Mouse (Mus musculus) frontal cortex, adult (tissue): Measurements from ENCODE around the gene Abca17.

ENCODE experiments used
- ATAC-seq: cut with Nextera tagmentation; 2 replicates; pipeline ENCODE4 v1.9.2; 2017; ENCODE audit warnings: mild to moderate bottlenecking, moderate library complexity, mixed read lengths; ENCODE audit not compliant: low TSS enrichment

Abca17 gene

GRCm38 (mm10) chr17:24350926-24351759, at the start of gene Abca17:
Abca17 (minus strand) TSS chr17:24351068.
- peak; percentile 23; the same call in 1 of the 2 replicates for ATAC-seq

DNA sequence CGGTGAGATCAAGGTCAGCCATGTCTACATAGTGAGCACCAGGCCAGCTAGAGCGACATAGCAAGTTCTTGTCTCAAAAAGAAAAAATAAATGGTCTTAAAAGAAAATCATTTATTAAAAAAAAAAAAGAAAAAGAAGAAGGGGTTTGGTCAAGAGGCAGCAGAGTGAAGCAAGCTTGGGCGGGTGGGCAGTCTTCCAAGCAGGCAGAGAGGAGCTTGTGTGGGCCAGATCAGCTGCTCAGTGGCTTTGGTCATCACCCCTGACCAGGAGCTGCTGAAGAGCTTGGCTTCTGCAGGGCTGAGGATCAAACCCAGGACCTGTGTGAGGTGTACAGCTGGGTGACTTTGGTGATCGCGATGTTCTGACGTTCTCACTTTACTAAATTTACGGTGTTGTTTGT, 43.6 kb upstream of the Abca17 start:
- no peak for ATAC-seq

GRCm38 (mm10) chr17:24393527-24393926, 42.7 kb upstream of the Abca17 start:
- ATAC-seq: no peak

- no peak for ATAC-seq
These were observed 40.3 kb upstream of the Abca17 start for GRCm38 (mm10) chr17:24391149-24391548.

GRCm38 (mm10) chr17:24389865-24390264, 39.0 kb upstream of the Abca17 start:
- ATAC-seq: no peak; the same call in 1 of the 2 replicates

GRCm38 (mm10) chr17:24388711-24389110, 37.8 kb upstream of the Abca17 start:
- no peak for ATAC-seq

DNA sequence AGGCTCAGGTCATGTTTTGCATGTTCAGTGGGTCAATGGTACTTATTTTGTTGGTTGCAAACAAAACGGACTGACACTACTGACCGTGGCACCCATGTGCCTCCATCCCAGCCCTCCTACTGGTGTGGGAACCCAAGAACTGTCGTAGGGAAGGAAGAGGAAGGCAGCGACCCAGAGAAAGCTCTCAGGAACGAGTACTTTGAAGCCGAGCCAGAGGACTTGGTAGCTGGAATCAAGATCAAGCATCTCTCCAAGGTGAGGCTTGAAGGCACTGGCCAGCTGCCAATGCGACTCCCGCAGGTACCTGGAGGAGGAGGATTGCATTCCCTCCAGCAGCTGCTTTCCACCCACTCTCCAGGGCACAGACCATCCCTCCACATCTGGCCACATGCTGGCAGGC, 32.9 kb upstream of the Abca17 start:
- ATAC-seq: no peak

GRCm38 (mm10) chr17:24378496-24378895, 27.6 kb upstream of the Abca17 start:
- ATAC-seq: no peak

- no peak for ATAC-seq
These were observed 25.0 kb upstream of the Abca17 start for GRCm38 (mm10) chr17:24375886-24376285.

DNA sequence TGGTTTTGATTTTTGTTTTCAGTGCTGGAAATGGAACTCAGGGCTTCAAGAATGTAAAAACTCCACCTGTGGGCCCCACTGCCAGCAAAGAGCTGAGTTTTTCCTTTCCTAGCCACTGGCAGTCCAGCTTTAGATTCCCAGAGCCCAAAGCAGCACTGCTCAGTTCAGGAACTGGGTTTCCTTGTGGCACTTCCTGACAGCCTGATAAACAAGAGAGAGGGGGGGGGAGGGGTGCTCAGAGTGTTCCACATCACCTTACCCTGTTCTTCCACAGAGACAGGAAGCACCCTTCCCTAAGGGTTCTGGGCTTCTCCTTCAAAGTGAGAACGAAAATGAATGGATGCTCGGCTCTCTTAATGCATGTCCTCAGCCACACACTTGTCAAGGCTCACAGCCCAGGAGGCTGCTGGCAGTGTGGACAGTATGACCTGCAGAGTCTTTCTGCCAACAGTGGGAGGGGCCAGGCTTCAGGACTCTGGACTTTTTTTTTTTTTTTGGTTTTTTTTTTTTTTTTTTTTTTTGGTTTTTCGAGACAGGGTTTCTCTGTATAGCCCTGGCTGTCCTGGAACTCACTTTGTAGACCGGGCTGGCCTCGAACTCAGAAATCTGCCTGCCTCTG, 24.3 kb upstream of the Abca17 start:
- ATAC-seq: no peak

DNA sequence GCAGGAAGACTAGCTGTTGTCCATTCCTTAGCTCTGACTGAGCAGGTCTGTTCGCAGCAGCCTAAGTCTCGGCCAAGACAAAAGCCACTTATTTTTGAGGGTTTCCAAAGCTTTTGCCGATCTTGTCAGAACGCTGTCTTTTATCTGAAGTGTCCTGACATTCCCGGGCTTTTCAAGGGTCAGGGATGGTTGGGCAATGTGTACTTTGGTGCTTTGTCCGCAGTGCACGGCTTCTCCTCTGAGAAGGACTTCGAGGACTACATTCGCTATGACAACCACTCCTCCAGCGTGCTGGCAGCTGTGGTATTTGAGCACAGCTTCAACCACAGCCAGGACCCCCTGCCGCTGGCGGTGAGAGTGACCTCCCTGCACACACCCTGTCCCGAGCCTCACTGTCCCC, 15.0 kb upstream of the Abca17 start:
- no peak for ATAC-seq

GRCm38 (mm10) chr17:24364461-24364860, 13.6 kb upstream of the Abca17 start:
- no peak for ATAC-seq

DNA sequence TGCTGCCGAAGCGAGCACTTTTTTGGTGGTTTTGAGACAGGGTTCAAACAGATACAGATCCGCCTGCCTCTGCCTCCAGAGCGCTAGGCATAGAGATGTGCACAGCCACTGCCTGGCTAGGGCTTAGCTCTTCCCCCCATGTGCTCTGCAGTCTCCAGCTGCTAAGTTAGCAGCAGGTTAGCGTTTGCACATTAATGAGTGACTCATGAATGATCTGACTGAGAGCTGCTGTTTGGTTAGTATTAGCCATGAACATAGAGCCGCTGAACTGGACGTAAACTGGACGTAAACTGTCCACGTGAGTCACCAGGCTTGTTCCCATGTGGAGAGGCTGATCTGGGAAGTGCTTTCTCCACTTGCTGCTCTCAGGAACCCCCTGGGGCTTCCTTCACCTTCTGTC, 11.7 kb upstream of the Abca17 start:
- ATAC-seq: no peak

DNA sequence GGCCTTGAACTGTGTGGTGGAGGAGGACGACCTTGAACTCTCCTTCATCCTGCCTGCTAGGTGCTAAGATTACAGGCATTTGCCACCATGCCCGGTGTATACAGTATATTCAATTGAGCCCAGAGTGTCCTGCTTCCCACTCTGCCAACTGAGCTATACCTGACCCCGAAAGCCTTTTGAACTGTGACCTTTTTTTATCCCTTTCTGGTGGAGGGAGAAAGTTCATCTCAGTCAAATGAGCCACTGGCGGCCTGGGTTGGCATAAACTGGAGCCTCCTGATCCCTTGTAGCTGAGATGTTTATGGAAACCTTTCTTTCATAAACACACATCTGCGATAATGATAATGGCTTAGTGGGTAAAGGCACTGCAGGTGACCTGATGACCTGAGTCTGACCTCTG, 10.4 kb upstream of the Abca17 start:
- no peak for ATAC-seq

DNA sequence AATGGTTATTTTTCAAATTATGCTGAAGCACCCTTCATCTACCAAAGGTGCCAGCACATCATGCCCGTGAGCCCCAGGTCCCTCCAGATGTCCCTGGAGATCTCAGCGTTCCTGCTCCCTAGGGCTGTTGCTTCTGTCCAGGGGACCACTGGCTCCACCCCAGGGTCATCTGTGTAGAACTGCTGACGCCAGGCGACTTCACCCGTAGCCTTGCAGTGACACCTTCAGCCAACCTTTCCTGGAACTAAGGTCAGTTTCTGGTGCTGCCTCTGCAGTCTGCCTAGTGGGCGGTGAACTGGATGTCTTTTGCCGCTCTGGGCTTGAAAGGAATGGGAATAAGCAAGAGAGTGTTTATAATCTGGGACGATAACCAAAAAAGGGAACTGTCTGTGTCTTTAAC, 10.0 kb upstream of the Abca17 start:
- no peak for ATAC-seq

DNA sequence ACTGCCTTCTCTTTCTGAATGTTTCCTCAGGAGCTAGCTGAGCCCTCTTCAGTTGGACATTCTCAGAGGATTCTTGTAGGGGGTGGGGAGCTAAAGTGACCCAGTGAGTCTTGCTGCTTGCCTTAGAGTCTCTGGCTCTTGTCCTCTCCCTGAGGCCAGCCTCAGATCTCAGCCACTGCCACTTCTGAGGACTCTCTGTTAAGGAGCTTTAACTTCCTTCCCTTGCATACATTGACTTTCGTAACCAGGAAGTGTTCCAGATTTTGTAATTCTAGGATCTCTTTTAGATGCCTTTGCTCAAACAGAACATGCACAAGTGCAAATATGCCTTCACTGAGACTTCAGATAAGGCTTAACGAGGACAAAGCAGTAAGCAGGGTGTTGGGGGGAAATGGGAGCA, 9.0 kb upstream of the Abca17 start:
- no peak; the same call in 1 of the 2 replicates for ATAC-seq

GRCm38 (mm10) chr17:24359006-24359405, 8.1 kb upstream of the Abca17 start:
- no peak for ATAC-seq

DNA sequence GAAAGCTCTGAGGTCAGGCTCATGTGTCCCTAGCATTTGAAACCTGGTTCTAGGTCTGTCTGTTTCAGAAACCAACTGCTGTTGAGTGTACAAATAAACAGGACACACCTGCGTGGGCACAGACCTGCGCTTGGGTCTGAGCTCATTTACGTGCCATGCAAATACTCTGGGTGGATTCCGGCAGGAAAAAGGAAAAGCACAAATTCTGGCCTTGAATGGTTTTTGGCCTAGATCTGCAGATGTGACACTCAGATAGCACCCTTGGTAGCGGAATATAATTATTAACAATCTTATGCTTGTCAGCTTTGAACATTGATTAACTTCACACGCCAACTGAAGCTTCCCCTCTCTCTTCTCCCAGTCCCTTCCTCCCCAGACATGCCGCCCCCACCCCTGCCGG, 4.4 kb upstream of the Abca17 start:
- no peak for ATAC-seq

GRCm38 (mm10) chr17:24353960-24354359, 3.1 kb upstream of the Abca17 start:
- ATAC-seq: no peak

DNA sequence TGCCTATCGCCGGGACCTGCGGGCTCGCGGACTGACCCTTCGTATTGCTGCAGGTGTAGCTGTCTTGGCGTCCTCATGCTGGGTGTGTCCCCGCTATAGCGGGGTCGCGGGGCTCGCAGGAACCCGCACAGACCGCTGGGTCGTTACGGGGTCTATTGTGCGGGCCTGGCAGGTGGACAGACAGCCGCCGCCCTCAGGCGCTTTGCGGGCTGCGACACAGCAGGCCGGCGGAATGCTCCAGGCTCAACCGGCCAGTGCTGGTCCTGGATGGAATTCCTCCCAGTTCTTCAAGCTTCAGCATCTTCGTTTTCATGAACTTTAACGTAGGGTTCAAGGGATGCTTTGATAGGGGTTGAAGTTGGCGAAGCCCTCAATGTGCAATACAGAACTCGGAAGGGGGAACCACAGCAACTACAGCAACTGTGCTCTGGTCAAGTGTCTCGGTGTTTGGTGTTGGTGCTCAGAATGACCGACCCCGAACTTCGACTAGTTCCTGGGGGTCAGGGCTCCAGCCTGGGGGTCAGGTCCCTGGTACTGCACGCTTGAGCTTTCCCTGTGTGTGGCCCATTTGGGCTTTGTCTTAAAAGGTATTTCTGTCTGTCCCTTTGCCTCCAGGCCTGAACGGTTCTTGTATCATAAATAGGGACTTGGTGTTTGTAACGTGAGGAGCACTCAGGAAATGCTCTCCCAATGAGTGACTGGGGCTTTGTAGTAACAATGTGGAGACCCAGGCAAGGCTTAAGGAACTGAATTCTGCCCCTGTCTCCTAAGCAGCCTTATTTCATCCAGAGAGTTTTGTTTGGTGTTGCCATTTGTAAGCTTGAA, 1.7 kb upstream of the Abca17 start:
- ATAC-seq: peak; percentile 24; the same call in 1 of the 2 replicates

DNA sequence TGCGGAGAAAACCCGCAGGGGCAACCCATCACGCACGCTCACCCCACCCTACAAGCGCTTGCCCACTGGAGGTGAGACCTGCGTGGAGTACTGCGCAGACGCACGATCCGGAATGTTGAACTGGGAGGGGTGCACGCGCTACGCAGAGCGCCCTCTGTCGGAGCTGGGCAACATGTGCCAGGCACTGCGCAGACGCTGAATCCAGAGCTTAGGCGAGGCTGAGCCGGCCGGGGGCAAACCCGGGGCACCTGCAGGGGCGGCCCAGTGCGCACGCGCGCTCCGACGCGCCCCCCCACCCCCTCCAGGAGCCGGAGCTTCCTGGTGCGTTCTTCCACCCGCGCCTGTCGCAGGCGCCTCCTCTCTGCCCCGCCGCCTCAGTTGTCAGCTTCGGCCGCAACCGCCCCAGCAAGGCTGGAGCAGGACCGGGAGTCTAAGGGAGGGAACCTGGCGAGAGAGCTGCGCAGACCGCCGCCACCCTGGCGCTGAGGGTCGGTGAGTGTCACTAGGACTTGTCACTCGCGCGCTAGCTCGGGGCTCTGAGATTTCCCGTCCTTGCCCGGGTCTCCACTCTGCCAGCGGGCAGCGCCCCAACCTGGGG, 991 bp upstream of the Abca17 start, which contains the start of gene Abca3:
Gene Abca3, plus strand, starts transcription at position 191 of the 598 bp plus-strand sequence.
- ATAC-seq: peak; percentile 93

- ATAC-seq: no peak
These were observed 1.7 kb downstream of the Abca17 start for GRCm38 (mm10) chr17:24349176-24349575.
